Mouse (Mus musculus): ENCODE results near the gene Rtn2.

DNA sequence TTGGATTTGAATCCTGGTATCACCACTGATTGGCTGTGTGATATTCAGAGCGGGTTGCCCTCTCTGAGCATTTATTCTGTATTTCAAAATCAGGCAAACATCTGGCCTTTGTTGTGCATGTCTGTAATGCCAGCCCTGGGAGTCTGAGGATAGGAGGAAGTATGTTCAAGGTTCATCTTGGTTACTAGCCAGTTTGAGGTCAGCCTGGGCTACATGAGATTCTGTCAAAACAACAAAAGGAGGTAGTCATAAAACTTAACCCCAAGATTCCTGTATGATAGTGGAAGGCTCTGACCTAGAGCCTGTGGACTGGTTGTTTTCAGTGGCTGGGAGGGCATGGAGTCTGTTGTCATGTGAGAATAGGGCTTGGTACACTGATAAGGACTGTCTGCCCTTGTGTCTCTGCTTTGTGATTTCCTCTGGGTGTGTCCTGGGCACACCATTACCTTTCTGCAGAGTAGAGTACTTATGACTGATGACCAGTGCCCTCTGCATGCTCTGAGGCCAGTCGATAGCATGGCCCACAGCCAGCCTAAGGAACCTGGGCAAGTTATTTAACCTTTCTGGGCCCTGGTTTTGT, 47.2 kb upstream of the Rtn2 start:
- TF ChIP-seq POLR2A (IDR thresholded peaks at IDR 0.05; ENCODE audit: control insufficient read depth, extremely low read depth, insufficient read depth, low read length, poor library complexity) (no peak), CTCF (IDR thresholded peaks at IDR 0.05; ENCODE audit: borderline replicate concordance, control insufficient read depth, extremely low read depth, insufficient read depth, low read length, poor library complexity) (no peak)

Data from thymus, adult 2 months (tissue).